Mouse (Mus musculus): ENCODE results near the gene Ap4e1. TPM values are rescaled to one million over a fixed set of nuclear protein-coding genes. Genes with fewer than 3 reads are reported as not detected.

The Ap4e1 gene
- polyA plus RNA-seq, 1 experiment from 2014 or later, result 8.7 TPM

DNA sequence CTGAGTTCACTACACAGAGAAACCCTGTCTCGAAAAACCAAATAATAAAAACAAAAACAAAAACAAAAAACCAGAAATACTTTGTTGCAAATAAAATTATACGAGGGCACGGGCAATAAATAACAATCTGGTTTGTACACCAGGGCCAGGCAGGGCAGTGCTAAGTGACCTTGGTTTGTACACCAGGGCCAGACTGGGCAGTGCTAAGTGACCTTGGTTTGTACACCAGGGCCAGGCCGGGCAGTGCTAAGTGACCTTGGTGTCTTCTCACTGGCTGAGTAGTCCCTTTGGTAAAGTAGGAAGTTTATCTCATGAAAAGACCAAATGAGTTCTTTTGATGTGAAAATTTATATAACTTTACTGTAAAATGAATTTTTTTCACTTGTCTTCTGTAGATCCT lies 28.8 kb downstream of the Ap4e1 start:
- no peaks in the 10 kb centered on the region for H3K27me3 ChIP-seq (ENCODE audit: control insufficient read depth, insufficient read depth, low read length)
- 79% methylated on average over 4 of the region's 4 CpGs for WGBS

DNA sequence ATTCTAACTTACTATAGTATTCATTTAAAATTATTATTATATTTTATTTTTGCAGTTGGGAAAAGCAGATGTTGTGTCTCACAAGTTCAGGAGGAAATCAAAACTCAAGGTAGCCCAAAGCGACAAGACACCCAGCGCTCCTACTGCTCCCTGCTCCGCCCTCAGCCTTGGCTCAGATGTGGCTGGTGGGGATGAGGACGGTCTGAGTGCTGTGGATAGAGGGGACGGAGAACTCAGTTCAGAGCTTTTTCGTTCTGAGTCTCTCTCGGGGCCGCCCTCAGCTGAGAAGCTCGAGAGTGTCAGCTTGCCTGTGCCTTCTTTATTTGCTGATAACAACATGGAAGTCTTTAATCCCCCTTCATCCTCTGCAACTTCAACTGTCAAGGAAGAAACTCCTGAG lies 53.0 kb downstream of the Ap4e1 start:
- Histone ChIP-seq H3K4me3 (ENCODE audit: control insufficient read depth in 1 of 2, insufficient read depth in 1 of 2, low read depth in 1 of 2, low read length in 2 of 2) (no peak overlapping the region), H3K27ac (replicated peaks in 1 of 2; ENCODE audit: control insufficient read depth in 1 of 2, insufficient read depth in 1 of 2, low read depth in 2 of 2, low read length in 2 of 2) (no peak overlapping the region), H3K27me3 (ENCODE audit: control insufficient read depth, insufficient read depth, low read length) (no peaks in the 10 kb centered on the region), H3K4me1 (ENCODE audit: control insufficient read depth in 2 of 2, insufficient read depth in 2 of 2, low read length in 2 of 2) (no peaks in the 10 kb centered on the region), H3K9me3 (ENCODE audit: control insufficient read depth, low read length) (no peaks in the 10 kb centered on the region), H3K4me2 (ENCODE audit: low read length) (no peak overlapping the region), H3K9ac (ENCODE audit: low read length) (no peak overlapping the region), H3K36me3 (ENCODE audit: control insufficient read depth, insufficient read depth, low read length) (peaks cover 75% of the 10 kb centered on the region)
- no peak for ATAC-seq (ENCODE audit: insufficient number of reproducible peaks, insufficient read depth, low FRiP score, low read depth)
- 89% methylated on average over 9 of the region's 9 CpGs for WGBS

More for the DNA sequence above, 28.8 kb downstream of the Ap4e1 start:
- Histone ChIP-seq H3K4me1 (ENCODE audit: control insufficient read depth in 2 of 2, insufficient read depth in 2 of 2, low read length in 2 of 2) (no peaks in the 10 kb centered on the region), H3K27ac (replicated peaks in 1 of 2; ENCODE audit: control insufficient read depth in 1 of 2, insufficient read depth in 1 of 2, low read depth in 2 of 2, low read length in 2 of 2) (no peak overlapping the region), H3K36me3 (ENCODE audit: control insufficient read depth, insufficient read depth, low read length) (peaks cover 53% of the 10 kb centered on the region), H3K9ac (ENCODE audit: low read length) (no peak overlapping the region), H3K4me2 (ENCODE audit: low read length) (no peak overlapping the region), H3K9me3 (ENCODE audit: control insufficient read depth, low read length) (no peaks in the 10 kb centered on the region), H3K4me3 (ENCODE audit: control insufficient read depth in 1 of 2, insufficient read depth in 1 of 2, low read depth in 1 of 2, low read length in 2 of 2) (no peak overlapping the region)
- no peak for ATAC-seq (ENCODE audit: insufficient number of reproducible peaks, insufficient read depth, low FRiP score, low read depth)

DNA sequence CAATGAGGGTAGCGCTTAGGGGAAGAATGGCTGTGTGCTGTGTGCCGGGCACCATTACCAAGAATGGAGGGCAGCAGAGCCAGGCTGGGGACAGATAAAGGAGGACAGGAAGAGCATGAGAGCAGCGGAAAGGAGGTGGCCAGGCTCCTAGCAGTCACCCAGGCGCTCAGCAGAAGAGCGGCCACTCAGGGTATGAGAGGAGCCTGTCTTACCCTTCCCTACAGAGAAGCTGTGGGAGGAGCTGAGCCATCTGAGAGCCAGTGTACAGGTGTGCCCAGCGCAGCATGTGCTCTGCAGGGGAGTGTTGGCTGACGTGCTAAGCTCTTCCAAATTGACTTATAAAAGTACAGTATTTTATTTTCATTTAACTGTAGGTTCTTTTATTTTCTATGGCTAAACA lies 60.3 kb downstream of the Ap4e1 start:
- no peak for ATAC-seq (ENCODE audit: insufficient number of reproducible peaks, insufficient read depth, low FRiP score, low read depth)
- H3K9me3 ChIP-seq (ENCODE audit: control insufficient read depth, low read length), result no peaks in the 10 kb centered on the region
- H3K4me2 ChIP-seq (ENCODE audit: low read length), result no peak overlapping the region
- H3K36me3 ChIP-seq (ENCODE audit: control insufficient read depth, insufficient read depth, low read length), result peaks cover 24% of the 10 kb centered on the region
- H3K4me3 ChIP-seq (ENCODE audit: control insufficient read depth in 1 of 2, insufficient read depth in 1 of 2, low read depth in 1 of 2, low read length in 2 of 2), result no peak overlapping the region
- peaks cover 0 to 4% of the 10 kb centered on the region in 2 experiments; a peak in 1 of 4 replicates for H3K4me1 ChIP-seq (ENCODE audit: control insufficient read depth in 2 of 2, insufficient read depth in 2 of 2, low read length in 2 of 2)
- WGBS, result 78% methylated on average over 7 of the region's 7 CpGs
- H3K27me3 ChIP-seq (ENCODE audit: control insufficient read depth, insufficient read depth, low read length), result no peaks in the 10 kb centered on the region
- no peak overlapping the region for H3K27ac ChIP-seq (replicated peaks in 1 of 2; ENCODE audit: control insufficient read depth in 1 of 2, insufficient read depth in 1 of 2, low read depth in 2 of 2, low read length in 2 of 2)
- no peak overlapping the region for H3K9ac ChIP-seq (ENCODE audit: low read length)

DNA sequence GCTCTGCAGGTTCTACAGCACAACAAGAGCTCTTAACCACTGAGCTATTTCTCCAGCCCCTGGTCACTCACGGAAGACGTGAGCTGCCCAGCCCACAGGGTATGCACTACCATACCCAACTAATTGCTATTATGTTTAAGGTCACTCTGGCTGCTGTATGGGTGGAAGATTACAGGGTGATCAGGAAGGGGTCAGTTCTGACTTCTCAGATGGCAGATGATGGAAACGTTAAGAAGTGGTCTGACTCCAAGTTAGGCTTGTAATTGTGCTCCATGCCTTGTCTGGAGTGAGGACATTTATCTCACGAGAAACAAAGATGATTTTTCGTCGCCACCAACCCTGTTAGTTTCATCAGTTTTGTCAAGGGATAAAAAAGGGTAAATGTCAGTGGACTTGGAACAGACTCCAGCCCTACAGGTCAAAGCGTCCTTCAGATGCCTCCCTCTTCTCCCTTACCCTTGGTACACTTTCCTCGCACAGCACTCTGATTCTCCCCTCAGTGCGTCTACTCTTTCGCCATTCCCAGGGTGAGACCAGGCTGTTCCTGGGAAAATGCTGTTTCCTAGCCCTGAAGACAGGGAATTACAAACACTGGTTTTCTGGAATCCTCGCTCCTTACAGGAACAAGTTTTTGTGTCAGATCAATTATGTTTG lies 61.4 kb downstream of the Ap4e1 start:
- peaks cover 17% of the 10 kb centered on the region for H3K36me3 ChIP-seq (ENCODE audit: control insufficient read depth, insufficient read depth, low read length)
- H3K27me3 ChIP-seq (ENCODE audit: control insufficient read depth, insufficient read depth, low read length), result no peaks in the 10 kb centered on the region
- peaks cover 0 to 4% of the 10 kb centered on the region in 2 experiments; a peak in 1 of 4 replicates for H3K4me1 ChIP-seq (ENCODE audit: control insufficient read depth in 2 of 2, insufficient read depth in 2 of 2, low read length in 2 of 2)
- H3K9ac ChIP-seq (ENCODE audit: low read length), result peak overlapping the region; percentile 72
- peak overlapping the region; percentile 35 to 65 for H3K27ac ChIP-seq (replicated peaks in 1 of 2; ENCODE audit: control insufficient read depth in 1 of 2, insufficient read depth in 1 of 2, low read depth in 2 of 2, low read length in 2 of 2)
- no peak for ATAC-seq (ENCODE audit: insufficient number of reproducible peaks, insufficient read depth, low FRiP score, low read depth)
- H3K4me2 ChIP-seq (ENCODE audit: low read length), result peak overlapping the region; percentile 75
- no peaks in the 10 kb centered on the region for H3K9me3 ChIP-seq (ENCODE audit: control insufficient read depth, low read length)
- 15% methylated on average over 11 of the region's 11 CpGs for WGBS
- H3K4me3 ChIP-seq (ENCODE audit: control insufficient read depth in 1 of 2, insufficient read depth in 1 of 2, low read depth in 1 of 2, low read length in 2 of 2), result peak overlapping the region; percentile 61 to 62

DNA sequence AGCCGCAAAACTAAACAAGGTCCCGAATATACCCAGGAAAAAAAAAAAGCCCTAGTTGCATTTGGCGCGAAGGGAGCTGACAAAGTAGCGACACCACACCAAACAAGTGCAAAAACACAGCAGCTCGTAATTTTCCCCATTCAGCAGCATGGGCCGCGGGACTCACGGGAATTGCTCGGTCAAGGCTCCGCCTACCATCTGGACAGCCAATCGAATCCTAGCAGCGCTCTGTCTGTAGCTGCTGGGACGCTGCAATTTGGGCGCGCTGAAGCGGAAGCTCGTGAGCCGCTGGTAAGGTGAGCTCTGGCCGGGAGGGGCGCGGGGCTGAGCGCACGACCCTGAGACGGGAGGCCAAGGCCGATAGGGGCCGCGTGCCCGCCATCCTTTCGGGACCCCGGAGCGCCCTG lies 61.9 kb downstream of the Ap4e1 start, which contains the start of gene Blvra:
Gene Blvra, plus strand, starts transcription at position 231 of the 407 bp plus-strand sequence.
- Histone ChIP-seq H3K9me3 (ENCODE audit: control insufficient read depth, low read length) (no peaks in the 10 kb centered on the region), H3K27me3 (ENCODE audit: control insufficient read depth, insufficient read depth, low read length) (no peaks in the 10 kb centered on the region), H3K27ac (replicated peaks in 1 of 2; ENCODE audit: control insufficient read depth in 1 of 2, insufficient read depth in 1 of 2, low read depth in 2 of 2, low read length in 2 of 2) (peak within 1 kb of the TSS; percentile 35 to 65), H3K4me3 (ENCODE audit: control insufficient read depth in 1 of 2, insufficient read depth in 1 of 2, low read depth in 1 of 2, low read length in 2 of 2) (peak within 1 kb of the TSS; percentile 61 to 62), H3K9ac (ENCODE audit: low read length) (peak within 1 kb of the TSS; percentile 79), H3K36me3 (ENCODE audit: control insufficient read depth, insufficient read depth, low read length) (peaks cover 16% of the 10 kb centered on the region), H3K4me2 (ENCODE audit: low read length) (peak within 1 kb of the TSS; percentile 75), H3K4me1 (ENCODE audit: control insufficient read depth in 2 of 2, insufficient read depth in 2 of 2, low read length in 2 of 2) (peaks cover 0 to 4% of the 10 kb centered on the region in 2 experiments; a peak in 1 of 4 replicates)
- under 1% methylated on average over 32 of the region's 32 CpGs for WGBS
- ATAC-seq (ENCODE audit: insufficient number of reproducible peaks, insufficient read depth, low FRiP score, low read depth), result peak; percentile 98

DNA sequence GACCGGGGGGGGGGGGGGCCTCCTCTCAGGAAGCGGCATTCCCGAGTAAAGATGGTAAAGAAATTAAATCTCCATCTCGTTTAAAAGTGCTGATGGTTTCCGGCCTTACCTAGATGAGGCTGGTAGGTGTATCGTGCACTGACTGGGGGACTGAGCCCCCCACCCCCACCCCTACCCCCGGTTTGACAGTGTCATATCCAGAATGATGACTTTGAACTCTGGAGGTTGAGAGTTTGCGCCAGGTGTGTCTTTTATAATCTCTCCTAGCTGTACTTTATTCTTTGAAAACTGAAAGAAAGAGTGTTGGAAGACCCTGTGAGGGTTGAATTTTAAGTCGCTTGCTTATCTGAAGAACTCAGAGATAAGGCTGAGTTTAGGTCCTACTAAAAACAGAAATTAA lies 62.4 kb downstream of the Ap4e1 start:
- H3K9ac ChIP-seq (ENCODE audit: low read length), result peak overlapping the region; percentile 79
- H3K9me3 ChIP-seq (ENCODE audit: control insufficient read depth, low read length), result no peaks in the 10 kb centered on the region
- peak overlapping the region; percentile 75 for H3K4me2 ChIP-seq (ENCODE audit: low read length)
- H3K4me1 ChIP-seq (ENCODE audit: control insufficient read depth in 2 of 2, insufficient read depth in 2 of 2, low read length in 2 of 2), result peaks cover 0 to 4% of the 10 kb centered on the region in 2 experiments; a peak in 1 of 4 replicates
- H3K27me3 ChIP-seq (ENCODE audit: control insufficient read depth, insufficient read depth, low read length), result no peaks in the 10 kb centered on the region
- ATAC-seq (ENCODE audit: insufficient number of reproducible peaks, insufficient read depth, low FRiP score, low read depth), result peak; percentile 38; the same call in 1 of the 2 replicates
- H3K4me3 ChIP-seq (ENCODE audit: control insufficient read depth in 1 of 2, insufficient read depth in 1 of 2, low read depth in 1 of 2, low read length in 2 of 2), result peak overlapping the region; percentile 61 to 62
- 4% methylated on average over 9 of the region's 9 CpGs for WGBS
- H3K36me3 ChIP-seq (ENCODE audit: control insufficient read depth, insufficient read depth, low read length), result peaks cover 12% of the 10 kb centered on the region
- peak overlapping the region; percentile 4 to 55; a peak in 2 of 4 replicates for H3K27ac ChIP-seq (replicated peaks in 1 of 2; ENCODE audit: control insufficient read depth in 1 of 2, insufficient read depth in 1 of 2, low read depth in 2 of 2, low read length in 2 of 2)

DNA sequence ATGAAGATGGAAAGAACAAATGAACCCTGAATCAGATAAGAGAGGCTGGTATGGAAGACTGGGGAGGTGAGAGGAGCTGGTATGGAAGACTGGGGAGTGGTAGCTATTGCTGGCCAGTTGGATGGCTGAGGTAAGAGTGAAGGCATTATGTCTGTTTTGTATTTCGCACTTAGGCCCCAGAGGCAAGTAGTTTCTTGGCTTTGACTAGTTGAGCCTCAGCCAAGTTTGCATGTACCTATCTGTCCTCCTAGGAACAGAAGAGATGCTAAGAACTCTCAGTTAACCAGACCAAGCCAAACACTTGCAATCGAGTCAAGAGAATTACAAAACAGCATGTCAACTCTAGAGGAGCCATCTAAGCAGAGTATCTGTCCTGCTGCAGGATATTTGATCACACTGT lies 65.6 kb downstream of the Ap4e1 start:
- Histone ChIP-seq H3K9me3 (ENCODE audit: control insufficient read depth, low read length) (no peaks in the 10 kb centered on the region), H3K4me1 (ENCODE audit: control insufficient read depth in 2 of 2, insufficient read depth in 2 of 2, low read length in 2 of 2) (peaks cover 0 to 4% of the 10 kb centered on the region in 2 experiments; a peak in 1 of 4 replicates), H3K4me2 (ENCODE audit: low read length) (no peak overlapping the region), H3K27ac (replicated peaks in 1 of 2; ENCODE audit: control insufficient read depth in 1 of 2, insufficient read depth in 1 of 2, low read depth in 2 of 2, low read length in 2 of 2) (no peak overlapping the region), H3K9ac (ENCODE audit: low read length) (no peak overlapping the region), H3K36me3 (ENCODE audit: control insufficient read depth, insufficient read depth, low read length) (no peaks in the 10 kb centered on the region), H3K4me3 (ENCODE audit: control insufficient read depth in 1 of 2, insufficient read depth in 1 of 2, low read depth in 1 of 2, low read length in 2 of 2) (no peak overlapping the region), H3K27me3 (ENCODE audit: control insufficient read depth, insufficient read depth, low read length) (no peaks in the 10 kb centered on the region)
- WGBS, result 94% methylated on average over 2 of the region's 2 CpGs
- no peak for ATAC-seq (ENCODE audit: insufficient number of reproducible peaks, insufficient read depth, low FRiP score, low read depth)
